Mouse (Mus musculus) brain, embryonic 14.5 days (tissue): ENCODE data around the gene Rab6a. TPM values are rescaled to one million over a fixed set of nuclear protein-coding genes. Genes with fewer than 3 reads are reported as not detected.

Experiments
- DNase-seq: peaks from one replicate; pipeline ENCODE4 v3.0.0-alpha.2; 2011; ENCODE audit warnings: low read depth
- CTCF ChIP-seq: fragments of 200-500 bp; IDR thresholded peaks from 2 replicates; pipeline ENCODE4 v1.5.1; 2012; ENCODE audit warnings: inconsistent platforms, mild to moderate bottlenecking, moderate library complexity, borderline replicate concordance; ENCODE audit not compliant: insufficient read depth, insufficient read length; ENCODE audit errors: extremely low read depth
- POLR2A ChIP-seq: fragments of 200-500 bp; IDR thresholded peaks from 2 replicates; pipeline ENCODE4 v1.6.1; 2012; ENCODE audit warnings: mild to moderate bottlenecking, inconsistent platforms, borderline replicate concordance; ENCODE audit not compliant: poor library complexity, insufficient read depth, insufficient read length, severe bottlenecking; ENCODE audit errors: extremely low read depth
- polyA plus RNA-seq: library from polyadenylated mRNA; depleted of rRNA; stranded (reverse); fragments of >200 nt; gene quantifications from 2 replicates; pipeline ENCODE4 v1.2.3, GENCODE M21; 2012; rRNA removed

Rab6a gene
- polyA plus RNA-seq, 1 experiment = 166 TPM

GRCm38 (mm10) chr7:100670646-100671045 lies 63.4 kb downstream of the Rab6a start:
- DNase-seq = no peak
- no peak for TF ChIP-seq CTCF
- no peak for TF ChIP-seq POLR2A

GRCm38 (mm10) chr7:100673452-100673851 lies 66.2 kb downstream of the Rab6a start:
- TF ChIP-seq CTCF (no peak), POLR2A (no peak)
- DNase-seq = no peak

GRCm38 (mm10) chr7:100674941-100675340 lies 67.7 kb downstream of the Rab6a start:
- no peak for TF ChIP-seq CTCF
- no peak for DNase-seq

GRCm38 (mm10) chr7:100678052-100678451 lies 70.8 kb downstream of the Rab6a start:
- TF ChIP-seq CTCF (no peak), POLR2A (no peak)
- no peak for DNase-seq

GRCm38 (mm10) chr7:100678948-100679880 lies 72.0 kb downstream of the Rab6a start:
- TF ChIP-seq CTCF (no peak), POLR2A (no peak)
- no peak for DNase-seq

GRCm38 (mm10) chr7:100681132-100681531 lies 73.9 kb downstream of the Rab6a start:
- peak; percentile 30 for DNase-seq
- TF ChIP-seq CTCF (no peak), POLR2A (no peak)

GRCm38 (mm10) chr7:100683241-100683640 lies 76.0 kb downstream of the Rab6a start:
- peak; percentile 57 for DNase-seq
- TF ChIP-seq CTCF (no peak), POLR2A (no peak)

GRCm38 (mm10) chr7:100684081-100684480 lies 76.9 kb downstream of the Rab6a start:
- DNase-seq = no peak
- no peak for TF ChIP-seq CTCF
- no peak for TF ChIP-seq POLR2A

- TF ChIP-seq POLR2A (no peak), CTCF (peak; percentile 80; the same call in 1 of the 2 replicates)
- DNase-seq = peak; percentile 74
Observed at GRCm38 (mm10) chr7:100684538-100684937, 77.3 kb downstream of the Rab6a start.

- DNase-seq = peak; percentile 91
- TF ChIP-seq CTCF = peak; percentile 95
- TF ChIP-seq POLR2A = no peak
Observed at GRCm38 (mm10) chr7:100685061-100686030, 78.1 kb downstream of the Rab6a start.

- TF ChIP-seq CTCF (no peak), POLR2A (no peak)
- DNase-seq = no peak
Observed at GRCm38 (mm10) chr7:100688471-100688870, 81.3 kb downstream of the Rab6a start.

Other genes with a start within 250 kb of the Rab6a start
- gene C2cd3, start 235.2 kb upstream of the Rab6a start, polyA plus RNA-seq = 38.3 and 40.3 TPM in 2 replicates
- gene Ppme1, start 235.1 kb upstream of the Rab6a start, polyA plus RNA-seq = 184 and 224 TPM in 2 replicates
- gene Ucp3, start 134.4 kb upstream of the Rab6a start, polyA plus RNA-seq = 0.03 TPM in 1 of 2 replicates, not detected in the other
- gene Ucp2, start 114.1 kb upstream of the Rab6a start, polyA plus RNA-seq = 44.7 and 53.9 TPM in 2 replicates
- gene Dnajb13, start 92.5 kb upstream of the Rab6a start, polyA plus RNA-seq = 4.6 and 7.0 TPM in 2 replicates
- gene Coa4, start 70.3 kb upstream of the Rab6a start, polyA plus RNA-seq = 14.1 and 15.3 TPM in 2 replicates
- 36.9 and 41.1 TPM in 2 replicates for gene Mrpl48, start 891 bp downstream of the Rab6a start, polyA plus RNA-seq
- 7.0 and 9.7 TPM in 2 replicates for gene Plekhb1, start 55.0 kb downstream of the Rab6a start, polyA plus RNA-seq
- 150 and 158 TPM in 2 replicates for gene Fam168a, start 99.2 kb downstream of the Rab6a start, polyA plus RNA-seq